Mouse (Mus musculus) heart, adult 18-20 months (tissue): ENCODE results near the gene Pkig. TPM values are rescaled to one million over a fixed set of nuclear protein-coding genes. Genes with fewer than 3 reads are reported as not detected.

Experiments used
- DNase-seq, 2 experiments: peaks; one replicate each; pipeline ENCODE4 v3.0.0; 2021 to 2022; ENCODE audit warnings: mixed read lengths in 1 of 2
- total RNA-seq, 2 experiments: library from RNA; stranded (reverse); gene quantifications; 2 replicates each; pipeline ENCODE4 v1.2.3; 2021

The Pkig gene
- total RNA-seq, 2 experiments from 2014 or later: 219 to 232 TPM

DNA sequence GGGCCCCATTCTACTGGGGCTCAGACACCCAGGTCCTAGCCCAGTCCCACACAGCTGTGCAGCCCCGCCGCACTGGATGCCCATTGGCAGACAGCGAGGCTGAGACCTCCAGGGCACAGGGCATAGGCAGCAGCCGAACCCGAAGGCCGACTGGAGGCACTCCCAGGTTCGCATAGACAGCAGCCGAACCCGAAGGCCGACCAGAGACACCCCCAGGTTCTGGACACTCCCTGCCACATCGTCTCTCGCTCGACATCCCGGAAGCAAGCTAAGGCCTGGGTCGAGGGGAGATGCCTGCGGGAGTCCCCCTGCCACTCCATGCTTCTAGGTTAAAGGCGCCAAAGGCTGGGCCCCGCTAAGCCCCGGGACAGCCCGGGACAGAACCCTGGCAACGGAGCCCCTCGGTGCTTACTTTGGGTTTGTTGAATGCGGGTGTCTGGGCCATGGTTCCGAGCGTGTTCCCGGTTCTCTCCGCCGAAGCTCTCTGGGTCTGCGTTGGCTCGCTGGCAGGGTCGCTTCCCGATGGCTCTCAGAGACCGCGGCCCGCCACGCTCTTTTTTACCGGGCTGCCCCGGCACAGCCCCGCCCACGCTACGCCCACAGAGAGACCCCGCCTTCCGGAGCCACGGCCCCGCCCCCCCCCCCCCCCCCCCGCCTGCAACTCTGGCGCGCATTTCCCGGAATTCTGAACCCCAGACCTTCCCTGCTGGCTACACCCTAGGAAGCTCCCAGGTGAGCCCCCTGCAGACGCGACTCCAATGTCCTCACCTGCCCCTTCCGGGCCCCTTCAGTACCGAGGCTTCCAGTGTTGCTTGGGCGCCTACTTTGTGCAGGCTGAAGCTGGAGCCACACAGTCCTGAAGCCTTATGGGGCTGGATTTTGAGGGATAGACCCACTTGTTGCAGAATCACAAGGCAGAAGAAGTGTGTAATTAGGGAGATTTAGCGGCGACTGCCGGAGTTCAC, 91.7 kb downstream of the Pkig start, which contains the start of gene Ada:
Gene Ada, minus strand, starts transcription at position 593 of the 965 bp plus-strand sequence.
- peak; percentile 66 to 71 for DNase-seq

GRCm38 (mm10) chr2:163754228-163754627, 96.0 kb downstream of the Pkig start:
- no peak for DNase-seq

GRCm38 (mm10) chr2:163756723-163757122, 98.5 kb downstream of the Pkig start:
- peak; percentile 68 to 69 for DNase-seq

DNA sequence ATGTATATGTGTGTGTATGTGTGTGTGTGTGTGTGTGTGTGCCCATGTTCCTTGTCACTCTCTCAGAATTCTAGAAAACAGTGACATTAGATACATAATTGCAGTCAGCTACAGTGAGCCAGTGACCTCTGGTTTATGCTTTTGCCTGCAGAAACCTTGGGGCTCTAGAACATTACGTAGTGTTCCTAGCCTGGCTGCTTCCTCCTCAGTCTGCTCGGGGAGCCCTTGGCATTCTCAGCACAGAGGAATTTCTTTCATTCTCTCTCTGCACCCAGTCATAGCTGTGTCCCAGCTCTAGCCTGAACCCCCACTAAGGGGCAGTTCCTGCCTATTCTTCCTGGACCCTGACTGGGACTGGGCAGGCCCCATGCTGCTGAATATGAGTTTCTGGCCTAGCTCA, 100.0 kb downstream of the Pkig start:
- DNase-seq: no peak

GRCm38 (mm10) chr2:163760589-163760988, 102.4 kb downstream of the Pkig start:
- no peak for DNase-seq

DNA sequence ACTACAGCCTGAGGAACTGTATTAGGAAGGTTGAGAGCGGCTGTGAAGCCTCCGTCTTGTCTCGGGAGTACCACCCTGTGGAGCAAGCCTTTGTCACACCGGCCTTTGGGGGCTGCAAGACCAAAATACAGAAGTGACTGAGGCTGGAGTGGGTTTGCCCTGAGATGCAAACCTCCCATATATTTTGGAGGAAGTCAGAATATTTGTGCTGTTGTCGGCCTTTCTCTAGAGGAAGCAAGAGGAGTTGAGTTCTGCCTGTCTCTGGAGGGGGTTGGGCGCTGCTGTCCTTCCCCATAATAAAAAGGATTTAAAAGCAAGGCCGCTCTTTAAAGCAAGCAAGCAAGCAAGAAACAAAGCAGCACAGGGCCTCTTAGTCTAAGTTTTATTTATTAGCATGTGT, 103.2 kb downstream of the Pkig start:
- DNase-seq: peak in 1 of 2 experiments; percentile 47

DNA sequence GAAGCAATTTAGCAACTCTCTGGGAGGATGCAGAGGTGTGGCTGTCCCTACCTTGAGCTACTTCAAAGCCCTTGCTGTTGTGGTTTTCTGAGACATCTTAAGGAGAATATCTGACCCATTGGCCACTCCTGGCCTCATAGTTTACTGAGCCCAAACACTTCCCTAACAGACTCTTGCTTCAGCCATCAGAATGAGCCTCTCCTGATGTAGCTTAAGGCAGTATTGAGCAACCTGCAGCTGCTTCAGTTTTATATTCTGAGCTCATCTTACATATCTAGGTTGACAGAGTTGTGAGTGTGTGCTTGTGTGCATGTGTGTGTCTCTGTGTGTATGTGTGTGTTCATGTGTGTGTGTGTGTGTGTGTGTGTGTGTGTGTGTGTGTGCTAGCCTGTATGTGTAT, 108.1 kb downstream of the Pkig start:
- DNase-seq: no peak

DNA sequence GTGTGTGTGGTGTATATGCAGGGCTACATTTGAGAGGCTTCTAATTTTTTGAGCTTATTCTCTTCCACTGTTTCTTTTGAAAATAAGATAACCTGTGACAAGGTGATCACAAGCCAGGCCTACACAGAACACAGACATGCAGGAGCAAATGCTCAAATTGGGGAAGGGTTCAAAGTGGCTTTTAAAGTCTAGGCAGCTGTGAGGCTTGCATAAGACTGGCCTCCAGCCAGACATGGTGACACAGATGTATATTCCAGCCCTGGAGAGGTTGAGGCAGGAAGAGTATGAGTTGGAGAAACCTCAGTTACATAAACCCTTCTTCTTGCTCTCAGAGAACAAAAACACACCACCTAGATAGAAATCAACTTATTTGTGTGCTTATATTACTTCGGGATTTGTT, 108.7 kb downstream of the Pkig start:
- DNase-seq: no peak

DNA sequence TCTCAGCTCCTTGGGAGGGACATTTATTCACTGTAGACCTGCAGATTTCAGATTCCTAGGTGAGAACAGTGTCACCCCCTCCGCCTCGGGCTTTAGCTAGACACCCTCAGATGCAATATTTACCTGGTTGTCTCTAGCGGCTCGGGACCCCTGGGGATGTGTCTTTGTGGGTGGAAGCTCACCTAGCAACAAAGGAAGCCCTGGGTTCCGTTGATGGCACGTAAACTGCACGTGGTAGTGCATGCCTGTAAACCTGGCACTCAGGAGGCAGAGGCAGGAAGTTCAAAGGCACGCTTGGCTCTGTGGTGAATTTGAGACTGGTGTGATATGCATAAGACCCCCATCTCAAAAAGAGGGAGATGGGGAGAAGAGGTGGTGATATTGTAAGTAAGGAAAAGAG, 112.5 kb downstream of the Pkig start:
- no peak for DNase-seq

Other genes starting within 250 kb of the Pkig start
- 10 to 100 TPM; 17.5 to 30.0 TPM for gene Oser1, start 233.7 kb upstream of the Pkig start, total RNA-seq
- not detected for gene Gdap1l1, start 219.9 kb upstream of the Pkig start, total RNA-seq
- 100 to 1,000 TPM; 203 to 216 TPM for gene Fitm2, start 185.8 kb upstream of the Pkig start, total RNA-seq
- not detected for gene R3hdml, start 166.1 kb upstream of the Pkig start, total RNA-seq
- not detected for gene Hnf4a, start 151.6 kb upstream of the Pkig start, total RNA-seq
- 10 to 100 TPM; 12.0 to 16.8 TPM for gene Ttpal, start 56.1 kb upstream of the Pkig start, total RNA-seq
- 100 to 1,000 TPM; 284 to 364 TPM for gene Serinc3, start 13.3 kb upstream of the Pkig start, total RNA-seq
- gene Ada, start 91.9 kb downstream of the Pkig start, total RNA-seq: 1 to 10 TPM; 1.1 to 1.3 TPM
- 1 to 10 TPM in 1 of 2 experiments, under 1 TPM in 1; 0.80 to 1.6 TPM for gene Ccn5, start 162.5 kb downstream of the Pkig start, total RNA-seq
- not detected for gene Kcnk15, start 195.3 kb downstream of the Pkig start, total RNA-seq